Mouse (Mus musculus): ENCODE measurements around the gene Hspb2.

GRCm38 (mm10) chr9:50740867-50741784 is 11.0 kb downstream of the Hspb2 start:
- TF ChIP-seq E2F4 (IDR thresholded peaks at IDR 0.05; ENCODE audit: insufficient read depth) (no peak), POLR2A (IDR thresholded peaks at IDR 0.05; ENCODE audit: insufficient read length, low read depth) (no peak), MYOG (IDR thresholded peaks at IDR 0.05; ENCODE audit: control insufficient read depth in 1 of 3, insufficient read depth in 1 of 3, insufficient read length in 2 of 3, low read depth in 2 of 3) (no peak), REST (IDR thresholded peaks at IDR 0.05; ENCODE audit: insufficient read depth, insufficient read length) (no peak), TCF12 (IDR thresholded peaks at IDR 0.05; ENCODE audit: insufficient read depth, poor library complexity, severe bottlenecking) (no peak), POLR2AphosphoS2 (IDR thresholded peaks at IDR 0.05; ENCODE audit: insufficient read length, low read depth) (no peak), MAX (IDR thresholded peaks at IDR 0.05; ENCODE audit: low read depth) (no peak)
